10 mouse cellular contexts compared by ENCODE assay signal in the genomic region with DNA sequence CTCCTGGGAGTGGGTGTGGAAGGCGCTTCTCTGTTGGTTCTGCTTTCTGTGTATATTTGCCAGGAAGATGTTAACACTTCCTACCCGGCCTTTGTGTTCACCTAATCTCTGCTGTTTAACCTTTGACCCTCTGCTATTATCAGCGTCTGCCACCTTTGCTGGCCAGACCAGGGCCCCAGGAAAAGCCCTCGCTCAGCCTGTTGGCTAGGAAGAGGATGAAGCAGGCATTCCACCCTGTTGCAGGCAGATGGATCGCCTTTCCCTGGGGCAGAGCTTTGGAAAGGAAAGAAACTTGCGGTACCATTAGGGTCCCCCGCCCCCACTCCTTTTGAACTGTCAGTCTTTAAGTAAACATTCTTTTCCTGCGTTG. TPM values are rescaled to one million over a fixed set of nuclear protein-coding genes. Genes with fewer than 3 reads are reported as not detected.
DNase-seq lines count a peak whose midpoint lies in the region; ATAC-seq and TF ChIP-seq lines count a peak whose summit lies in the region.
"Had no signal": no experiment of that assay in that cellular context is flagged by ENCODE, and none has a peak within 500 bp of the region (broad histone marks: within the 10 kb centered on the region; RNA-seq: fewer than 3 reads in every experiment).

No protein-coding gene starts in this region.

- peaks cover 43% of the 10 kb centered on the region for H3K4me1 ChIP-seq in heart, embryonic 11.5 days (ENCODE audit: control insufficient read depth, insufficient read depth, low read length)
- peaks cover 17 to 29% of the 10 kb centered on the region in 2 experiments for H3K4me1 ChIP-seq in liver, embryonic 14.5 days (replicated peaks; ENCODE audit: control insufficient read depth in 2 of 2, insufficient read depth in 2 of 2, low read length in 1 of 2)

- H3K4me3 ChIP-seq in heart, embryonic 11.5 days (ENCODE audit: low read depth, low read length) = no peak overlapping the region
- H3K4me3 ChIP-seq in liver, embryonic 14.5 days (ENCODE audit: insufficient read depth in 1 of 2, low read depth in 2 of 2, low read length in 2 of 2) = no peak overlapping the region

- H3K9me3 ChIP-seq in heart, embryonic 11.5 days (replicated peaks; ENCODE audit: control insufficient read depth, low read length) = no peaks in the 10 kb centered on the region
- H3K9me3 ChIP-seq in liver, embryonic 14.5 days (ENCODE audit: control insufficient read depth, low read length) = no peaks in the 10 kb centered on the region

- DNase-seq in heart, adult 8-10 months (ENCODE audit: low spot score) = no peak
- DNase-seq in thymus, postnatal 14 days = peak; percentile 31
- DNase-seq in thymus, postnatal 10 days (ENCODE audit: low spot score in 2 of 2) = no peak
- DNase-seq in liver, embryonic 14.5 days (ENCODE audit: low read depth in 3 of 3, low spot score in 3 of 3) = no peak
- peak; percentile 47 for DNase-seq in thymus, postnatal 4 days
- no peak for DNase-seq in layer of hippocampus, adult 9-11 months
- DNase-seq in right cerebral cortex, postnatal 36 days (ENCODE audit: low spot score in 2 of 2) = no peak
- DNase-seq: cerebellum, adult 2 months had no signal

- TF ChIP-seq CTCF in liver, embryonic 14.5 days (IDR thresholded peaks at IDR 0.05; ENCODE audit: low read depth) = no peak

- ATAC-seq in heart, embryonic 11.5 days (replicated peaks; ENCODE audit: insufficient number of reproducible peaks, low FRiP score, low TSS enrichment) = no peak
- 0 out of 2 replicates have a peak, but pooled peaks have one; percentile 6 for ATAC-seq in liver, embryonic 14.5 days (ENCODE audit: insufficient read depth)

- no peak overlapping the region for H3K27ac ChIP-seq in heart, embryonic 11.5 days (ENCODE audit: low read depth, low read length)
- no peak overlapping the region for H3K27ac ChIP-seq in liver, embryonic 14.5 days
- H3K27ac ChIP-seq: hindbrain, embryonic 14.5 days had no signal

- H3K36me3 ChIP-seq in heart, embryonic 11.5 days (ENCODE audit: control insufficient read depth, insufficient read depth, low read length) = peaks cover 5% of the 10 kb centered on the region
- no peaks in the 10 kb centered on the region for H3K36me3 ChIP-seq in liver, embryonic 14.5 days (replicated peaks; ENCODE audit: control insufficient read depth, insufficient read depth, low read depth)

- H3K9ac ChIP-seq in heart, embryonic 11.5 days (ENCODE audit: low read depth, low read length) = 0 out of 2 replicates have a peak overlapping the region, but pooled peaks have one; percentile 16
- no peak overlapping the region for H3K9ac ChIP-seq in liver, embryonic 14.5 days (replicated peaks)
- H3K9ac ChIP-seq: hindbrain, embryonic 14.5 days had no signal

- TF ChIP-seq EP300 in liver, embryonic 14.5 days (IDR thresholded peaks at IDR 0.05; ENCODE audit: low read depth) = no peak

- WGBS in heart, embryonic 11.5 days (ENCODE audit: insufficient replicate concordance) = 3% methylated on average over 8 of the region's 8 CpGs
- WGBS in liver, embryonic 14.5 days (ENCODE audit: insufficient replicate concordance) = 17% methylated on average over 8 of the region's 8 CpGs

- H3K27me3 ChIP-seq in heart, embryonic 11.5 days (ENCODE audit: control insufficient read depth, insufficient read depth, low read length) = no peaks in the 10 kb centered on the region
- no peaks in the 10 kb centered on the region for H3K27me3 ChIP-seq in liver, embryonic 14.5 days (ENCODE audit: control insufficient read depth, insufficient read depth, low read length)

- H3K4me2 ChIP-seq in heart, embryonic 11.5 days = peak overlapping the region; percentile 38
- H3K4me2 ChIP-seq in liver, embryonic 14.5 days (ENCODE audit: low read depth) = no peak overlapping the region
- H3K4me2 ChIP-seq: hindbrain, embryonic 14.5 days had no signal

RNA-seq across cellular contexts. Expression of a gene that starts 15.2 kb away (rescaled TPM):
- polyA plus RNA-seq in heart, embryonic 11.5 days (2014; fragmentation: Nextera tagmentation; extraction: Ambion mirVana) = 32.6 and 35.1 TPM in 2 replicates
- 10 to 100 TPM; 19.3 to 29.4 (median 22.0) TPM for total RNA-seq in heart, adult 8-10 months (2022)
- polyA plus RNA-seq in liver, embryonic 14.5 days (2012; rRNA removed) = 3.5 and 7.5 TPM in 2 replicates
- 15.5 and 19.0 TPM in 2 replicates for polyA plus RNA-seq in liver, embryonic 14.5 days (2014; fragmentation: Nextera tagmentation; extraction: Ambion mirVana)

RNA-seq across cellular contexts. Expression of a gene that starts 15.3 kb away (rescaled TPM):
- polyA plus RNA-seq in heart, embryonic 11.5 days (2014; fragmentation: Nextera tagmentation; extraction: Ambion mirVana) = 13.6 and 13.9 TPM in 2 replicates
- total RNA-seq in heart, adult 8-10 months (2022) = 10 to 100 TPM; 10.8 to 12.1 (median 11.6) TPM
- polyA plus RNA-seq in liver, embryonic 14.5 days (2012; rRNA removed) = 3.4 and 3.7 TPM in 2 replicates
- 4.1 and 5.0 TPM in 2 replicates for polyA plus RNA-seq in liver, embryonic 14.5 days (2014; fragmentation: Nextera tagmentation; extraction: Ambion mirVana)

Comparison
In these comparisons a context has a peak if more than half of its experiments do, and no peak if none do; other contexts are left out.
1. DNase-seq: peak in thymus, postnatal 14 days (single experiment) and thymus, postnatal 4 days (single experiment); none in heart, adult 8-10 months (single experiment), thymus, postnatal 10 days (0 of 2), liver, embryonic 14.5 days (0 of 3), layer of hippocampus, adult 9-11 months (single experiment) and right cerebral cortex, postnatal 36 days (0 of 2).